Mouse (Mus musculus): Measurements from ENCODE around the gene Cry1.

Gene Cry1

DNA sequence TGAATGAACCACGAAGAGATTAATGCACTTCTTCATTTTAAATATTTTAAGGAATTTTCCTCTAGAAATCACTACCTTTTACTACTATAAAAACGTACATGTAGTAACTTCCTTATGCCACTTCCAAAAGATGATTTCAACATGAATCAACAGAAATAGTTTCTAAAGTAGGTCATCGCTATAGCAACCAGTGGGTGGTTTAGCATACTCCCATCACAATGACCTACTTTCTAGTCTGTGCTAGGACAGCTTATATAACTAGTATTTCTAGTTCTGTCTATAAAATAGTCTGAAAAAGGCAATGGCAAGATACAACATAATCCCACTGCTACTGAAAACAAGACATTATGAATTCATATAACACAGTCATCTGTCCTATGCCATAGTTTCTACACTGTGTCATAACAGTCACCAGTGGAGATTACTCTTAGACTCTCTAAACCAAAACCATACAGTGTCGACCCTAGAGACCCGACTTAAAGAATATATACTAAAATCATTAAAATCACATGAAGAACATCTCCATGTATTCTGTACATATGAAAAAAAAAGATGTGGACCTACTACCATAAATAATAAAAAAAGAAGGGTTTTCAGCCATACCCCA lies 23.0 kb downstream of the Cry1 start:
- DNase-seq (ENCODE audit: low read depth, low spot score) = no peak

DNA sequence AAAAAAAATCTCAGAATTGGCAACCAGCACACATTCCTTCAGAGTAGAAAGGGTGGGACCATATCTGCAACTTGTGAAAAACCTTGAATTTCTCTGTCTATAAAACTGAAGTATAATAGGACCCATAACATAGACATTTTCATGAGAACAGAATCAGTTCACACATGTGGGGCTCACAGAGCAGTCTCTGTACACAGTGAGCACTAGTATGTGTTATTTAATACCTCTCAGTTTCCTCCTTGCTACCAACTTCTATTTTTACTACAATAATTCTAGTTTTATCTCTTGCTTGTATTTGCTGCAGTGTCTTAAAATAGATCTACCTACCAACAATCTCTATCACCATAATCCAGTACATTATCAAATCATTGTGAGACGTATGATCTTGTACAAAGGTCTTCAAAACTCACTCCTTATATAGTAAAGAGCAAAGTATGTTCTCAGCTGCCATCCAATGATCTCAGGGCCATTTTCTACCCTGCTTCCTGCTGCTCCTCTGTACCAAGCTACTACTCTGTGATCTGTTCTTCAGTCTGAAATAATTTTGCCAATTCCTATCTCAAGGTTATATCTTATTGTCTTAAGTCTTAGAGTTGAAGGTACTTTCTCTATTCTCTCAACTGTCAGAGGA lies 24.8 kb downstream of the Cry1 start:
- DNase-seq (ENCODE audit: low read depth, low spot score) = no peak

DNA sequence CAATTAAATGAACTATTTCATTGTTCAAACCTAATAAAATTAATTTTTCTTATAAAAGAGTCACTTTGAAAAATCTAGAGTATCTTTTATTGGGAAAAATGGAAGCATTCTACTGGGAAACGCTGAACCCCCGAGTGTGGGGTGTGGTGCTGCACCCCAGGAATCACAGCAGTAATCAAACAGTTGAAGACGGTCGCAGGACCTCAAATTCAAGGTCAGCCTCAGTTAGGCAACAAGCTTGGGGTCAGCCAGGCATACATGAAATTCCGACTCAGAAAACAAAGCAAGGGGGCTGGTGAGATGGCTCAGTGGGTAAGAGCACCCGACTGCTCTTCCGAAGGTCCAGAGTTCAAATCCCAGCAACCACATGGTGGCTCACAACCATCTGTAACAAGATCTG lies 27.4 kb downstream of the Cry1 start:
- DNase-seq (ENCODE audit: low read depth, low spot score) = no peak

GRCm38 (mm10) chr10:85154195-85154594 lies 30.7 kb downstream of the Cry1 start:
- DNase-seq (ENCODE audit: low read depth, low spot score) = peak; percentile 42

DNA sequence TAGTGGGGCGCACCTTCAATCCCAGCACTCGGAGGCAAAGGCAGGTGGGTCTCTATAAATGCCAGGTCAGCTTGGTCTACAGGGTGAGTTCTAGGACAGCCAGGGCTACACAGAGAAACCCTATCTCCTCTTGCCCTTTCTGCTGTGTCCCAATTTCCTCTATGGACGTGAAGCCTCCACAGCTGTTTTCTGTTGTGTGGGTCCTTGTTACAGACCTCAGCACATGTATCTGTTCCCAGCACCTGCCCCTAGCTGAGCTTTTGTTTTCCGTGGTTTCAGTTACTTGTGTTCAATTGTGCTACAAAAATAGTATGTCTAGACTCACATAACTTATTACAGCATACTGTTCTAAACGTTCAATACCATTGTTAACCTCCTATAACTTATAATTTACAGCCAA lies 35.6 kb downstream of the Cry1 start:
- no peak for DNase-seq (ENCODE audit: low read depth, low spot score)

- no peak for DNase-seq (ENCODE audit: low read depth, low spot score)
These were observed 38.6 kb downstream of the Cry1 start for GRCm38 (mm10) chr10:85146282-85146681.

GRCm38 (mm10) chr10:85141465-85141864 lies 43.4 kb downstream of the Cry1 start:
- no peak for DNase-seq (ENCODE audit: low read depth, low spot score)

DNA sequence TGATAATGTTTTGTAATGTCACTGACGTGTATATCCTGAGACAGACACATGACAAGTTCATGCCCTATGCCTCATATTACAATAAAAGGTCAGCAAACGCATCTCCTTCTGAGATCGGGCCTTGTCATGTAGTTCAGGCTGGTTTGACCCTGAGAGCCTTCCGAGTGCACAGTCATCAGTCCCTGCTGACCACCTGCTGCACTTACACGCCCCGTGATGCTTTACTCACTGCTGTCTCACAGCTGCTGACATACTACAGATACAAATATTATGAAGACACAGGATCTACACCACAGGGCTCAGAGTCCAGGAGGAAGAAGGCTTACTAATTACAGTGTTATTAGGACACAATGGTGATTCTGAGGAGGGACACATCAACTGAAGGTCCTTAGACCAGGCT lies 48.3 kb downstream of the Cry1 start:
- DNase-seq (ENCODE audit: low read depth, low spot score) = no peak

GRCm38 (mm10) chr10:85128453-85128852 lies 56.4 kb downstream of the Cry1 start:
- peak; percentile 84 for DNase-seq (ENCODE audit: low read depth, low spot score)

DNA sequence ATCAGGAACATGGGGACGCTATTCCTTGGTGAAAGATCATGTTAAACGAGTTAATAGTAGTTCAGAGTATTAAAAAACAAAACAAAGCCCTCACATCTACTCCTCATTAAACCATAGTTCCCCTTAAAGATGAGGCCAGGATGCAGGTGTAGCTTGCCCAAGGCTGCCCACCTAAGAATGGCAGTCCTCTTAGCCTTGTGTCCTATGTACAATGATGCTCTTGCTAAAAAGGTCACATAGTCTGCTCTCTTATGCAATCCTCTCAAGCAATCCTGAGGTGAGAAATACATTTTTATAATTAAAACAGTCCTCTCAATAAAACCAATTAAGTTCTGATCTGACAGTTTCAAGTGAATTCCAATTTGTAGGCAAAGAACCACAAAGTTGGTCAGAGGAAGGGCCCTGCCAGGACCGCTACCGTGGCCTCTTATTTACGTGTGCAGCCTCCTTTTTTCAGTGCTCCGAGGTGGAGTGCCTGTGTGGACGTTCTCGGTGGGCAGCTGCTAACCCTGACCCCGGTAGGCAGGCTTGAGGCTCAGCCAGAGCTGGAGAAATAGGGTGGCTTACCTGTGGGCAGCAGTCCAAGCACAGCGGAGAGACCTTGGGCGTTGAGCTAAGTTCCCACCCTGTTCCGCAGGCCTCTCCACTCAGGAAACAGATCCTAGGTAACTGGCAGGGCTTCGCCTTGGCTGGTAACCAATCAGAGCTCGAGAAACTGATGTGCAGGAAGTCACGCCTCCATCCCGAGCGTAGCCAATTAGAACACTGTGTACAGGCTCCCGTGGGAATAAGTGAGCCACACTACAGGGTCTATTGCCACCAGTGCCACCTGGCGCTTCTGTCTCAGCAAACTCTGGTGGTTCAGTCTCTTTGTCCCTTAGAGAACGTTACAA lies 57.2 kb downstream of the Cry1 start, which contains the start of gene Mterf2:
Mterf2 (minus strand) TSS at position 633 of the 893 bp plus-strand sequence.
- peak; percentile 97 for DNase-seq (ENCODE audit: low read depth, low spot score)

DNA sequence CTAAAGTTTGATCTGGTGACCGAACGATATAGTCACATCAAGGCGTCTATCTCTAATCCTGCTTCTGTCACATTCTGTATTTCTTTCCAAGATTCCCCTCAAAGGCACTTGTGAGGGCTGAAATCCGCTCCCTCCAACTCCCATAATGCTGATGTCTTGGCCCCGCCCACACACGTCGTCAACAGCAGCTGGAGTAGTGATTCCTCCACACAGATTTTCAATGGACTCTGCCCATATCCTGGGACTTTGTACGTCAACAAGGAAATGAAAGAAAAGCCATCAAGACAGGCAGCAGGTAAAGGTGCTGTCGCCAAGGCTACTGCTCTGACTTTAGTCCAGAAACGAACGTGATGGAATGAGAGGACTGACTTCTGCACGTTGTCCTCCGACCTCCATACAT lies 59.7 kb downstream of the Cry1 start:
- DNase-seq (ENCODE audit: low read depth, low spot score) = no peak

- DNase-seq (ENCODE audit: low read depth, low spot score) = no peak
These were observed 70.5 kb downstream of the Cry1 start for GRCm38 (mm10) chr10:85114409-85114808.

DNA sequence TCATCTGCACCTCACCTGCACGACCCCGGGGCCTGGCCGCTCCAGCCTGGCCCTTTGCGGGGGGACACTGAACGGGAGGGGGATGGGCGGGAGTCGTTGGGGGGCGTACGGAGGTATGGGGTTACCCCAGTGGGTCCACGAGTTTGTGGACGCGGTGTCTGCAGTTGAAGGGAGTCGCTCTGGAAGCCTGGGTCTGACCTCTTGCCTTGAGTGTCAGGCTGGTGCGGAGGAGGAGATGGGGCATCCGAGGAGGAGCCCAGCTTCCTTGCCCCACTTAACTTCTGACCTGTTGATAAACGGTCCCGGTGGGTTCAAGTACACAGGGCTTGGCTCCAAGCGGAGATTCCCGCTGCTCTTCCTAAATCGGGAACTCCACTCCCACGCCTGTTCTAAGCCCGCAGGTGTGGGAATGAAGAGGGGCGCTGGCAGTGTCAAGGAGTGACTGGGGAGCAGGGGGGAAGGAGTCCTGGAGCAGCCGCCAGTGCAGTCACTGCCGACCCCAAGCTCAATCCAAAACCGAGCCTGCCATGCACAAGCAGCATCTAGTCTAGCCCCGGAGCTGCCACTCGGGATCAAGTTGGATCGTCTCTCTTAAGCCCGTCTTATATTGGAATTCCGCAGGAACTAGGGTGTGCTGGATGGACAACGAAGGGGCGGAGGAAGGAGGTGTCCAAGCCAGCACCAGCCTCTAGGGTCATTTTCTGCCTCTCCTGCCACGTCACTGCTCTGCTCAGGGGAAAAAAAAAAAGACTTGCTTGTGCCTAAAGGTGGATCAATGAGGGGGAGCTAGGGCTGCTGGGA lies 81.6 kb downstream of the Cry1 start:
- peak; percentile 79 for DNase-seq (ENCODE audit: low read depth, low spot score)

- peak; percentile 96 for DNase-seq (ENCODE audit: low read depth, low spot score)
These were observed 82.4 kb downstream of the Cry1 start, which contains the start of the genes Fhl4 and Tmem263 for GRCm38 (mm10) chr10:85102247-85103084. TSS of gene Fhl4 (minus strand) at chr10:85102495. TSS of gene Tmem263 (plus strand) at chr10:85102627.

GRCm38 (mm10) chr10:85101841-85102240 lies 83.0 kb downstream of the Cry1 start:
- no peak for DNase-seq (ENCODE audit: low read depth, low spot score)

Data from A20 (cell line).